Mouse (Mus musculus) MEL (cell line): Measurements from ENCODE around the gene 6820408C15Rik. TPM values are rescaled to one million over a fixed set of nuclear protein-coding genes. Genes with fewer than 3 reads are reported as not detected.

ENCODE experiments used
- DNase-seq: peaks from one replicate; pipeline ENCODE4 v3.0.0; 2011; ENCODE audit warnings: low read depth, low spot score
- H3K27ac ChIP-seq: 2 replicates; pipeline ENCODE4 v1.5.1; 2012; ENCODE audit warnings: low read depth, mild to moderate bottlenecking, control low read depth, low read length, moderate library complexity; ENCODE audit not compliant: control insufficient read depth
- H3K27me3 ChIP-seq, 2 experiments: fragments of 150-350 bp in 1 of 2; sonication (generic) in 1 of 2; 2 replicates each; pipeline ENCODE4 v1.6.1; 2012; ENCODE audit warnings: low read length in 2 of 2, mild to moderate bottlenecking in 2 of 2, improper control_type of control experiment in 1 of 2, moderate library complexity in 1 of 2; ENCODE audit not compliant: insufficient read depth in 2 of 2, control insufficient read depth in 1 of 2
- H3K36me3 ChIP-seq, 2 experiments: 2 replicates each; pipeline ENCODE4 v1.6.1; 2012 to 2014; ENCODE audit warnings: low read length in 2 of 2, improper control_type of control experiment in 1 of 2, inconsistent platforms in 1 of 2, mild to moderate bottlenecking in 1 of 2; ENCODE audit not compliant: insufficient read depth in 2 of 2, control insufficient read depth in 1 of 2
- H3K4me1 ChIP-seq, 2 experiments: fragments of 150-350 bp in 1 of 2; sonication (generic) in 1 of 2; 2 replicates each; pipeline ENCODE4 v1.6.1; 2012; ENCODE audit warnings: low read length in 2 of 2, improper control_type of control experiment in 1 of 2, mild to moderate bottlenecking in 1 of 2; ENCODE audit not compliant: insufficient read depth in 2 of 2, control insufficient read depth in 1 of 2
- H3K4me3 ChIP-seq, 2 experiments: fragments of 150-350 bp in 1 of 2; sonication (generic) in 1 of 2; 2 replicates each; pipeline ENCODE4 v1.5.1; 2012; ENCODE audit warnings: low read depth in 2 of 2, low read length in 2 of 2, mild to moderate bottlenecking in 2 of 2, moderate library complexity in 2 of 2, control low read depth in 1 of 2, improper control_type of control experiment in 1 of 2; ENCODE audit not compliant: control insufficient read depth in 1 of 2, insufficient read depth in 1 of 2
- H3K79me2 ChIP-seq: 2 replicates; pipeline ENCODE4 v1.6.1; 2012; ENCODE audit warnings: mild to moderate bottlenecking, low read length, moderate library complexity; ENCODE audit not compliant: control insufficient read depth, poor library complexity, insufficient read depth
- H3K9ac ChIP-seq: 2 replicates; pipeline ENCODE4 v1.6.1; 2012; ENCODE audit warnings: low read depth, mild to moderate bottlenecking, control low read depth, low read length, moderate library complexity; ENCODE audit not compliant: control insufficient read depth, poor library complexity, severe bottlenecking
- H3K9me3 ChIP-seq: fragments of 150-350 bp; sonication (generic); replicated peaks from 2 replicates; pipeline ENCODE4 v1.6.1; 2012; ENCODE audit warnings: mild to moderate bottlenecking, low read length, improper control_type of control experiment, moderate library complexity; ENCODE audit not compliant: insufficient read depth
- BHLHE40 ChIP-seq: IDR thresholded peaks from 2 replicates; pipeline ENCODE4 v1.6.1; 2012; ENCODE audit warnings: low read depth, mild to moderate bottlenecking, inconsistent platforms, low read length, improper control_type of control experiment, borderline replicate concordance
- CHD2 ChIP-seq: IDR thresholded peaks from 2 replicates; pipeline ENCODE4 v1.6.1; 2011; ENCODE audit warnings: low read length, improper control_type of control experiment
- E2F4 ChIP-seq: IDR thresholded peaks from 2 replicates; pipeline ENCODE4 v1.6.1; 2011; ENCODE audit warnings: low read depth, low read length, improper control_type of control experiment, borderline replicate concordance
- ELF1 ChIP-seq: IDR thresholded peaks from 2 replicates; pipeline ENCODE4 v1.6.1; 2014; ENCODE audit warnings: low read depth, mild to moderate bottlenecking, inconsistent platforms, low read length, improper control_type of control experiment, moderate library complexity
- ETS1 ChIP-seq: IDR thresholded peaks from 2 replicates; pipeline ENCODE4 v1.6.1; 2012; ENCODE audit warnings: low read depth, mild to moderate bottlenecking, inconsistent platforms, low read length, improper control_type of control experiment, moderate library complexity
- GABPA ChIP-seq: IDR thresholded peaks from 2 replicates; pipeline ENCODE4 v1.6.1; 2012; ENCODE audit warnings: low read depth, mild to moderate bottlenecking, inconsistent platforms, low read length, improper control_type of control experiment, moderate library complexity
- GATA1 ChIP-seq: IDR thresholded peaks from 2 replicates; pipeline ENCODE4 v1.6.1; 2011; ENCODE audit warnings: low read depth, low read length, improper control_type of control experiment
- HCFC1 ChIP-seq: IDR thresholded peaks from 2 replicates; pipeline ENCODE4 v1.6.1; 2012; ENCODE audit warnings: low read depth, mild to moderate bottlenecking, inconsistent platforms, low read length, improper control_type of control experiment, moderate library complexity
- JUND ChIP-seq: IDR thresholded peaks from 2 replicates; pipeline ENCODE4 v1.6.1; 2011; ENCODE audit warnings: low read depth, mild to moderate bottlenecking, improper control_type of control experiment, low read length
- MAFK ChIP-seq: IDR thresholded peaks from 2 replicates; pipeline ENCODE4 v1.6.1; 2011; ENCODE audit warnings: low read depth, mild to moderate bottlenecking, low read length, improper control_type of control experiment, borderline replicate concordance
- MAZ ChIP-seq: IDR thresholded peaks from 2 replicates; pipeline ENCODE4 v1.6.1; 2012; ENCODE audit warnings: low read depth, mild to moderate bottlenecking, inconsistent platforms, low read length, improper control_type of control experiment
- MEF2A ChIP-seq: IDR thresholded peaks from 2 replicates; pipeline ENCODE4 v1.6.1; 2014; ENCODE audit warnings: low read depth, mild to moderate bottlenecking, inconsistent platforms, low read length, improper control_type of control experiment; ENCODE audit not compliant: poor library complexity, insufficient replicate concordance, severe bottlenecking; ENCODE audit errors: extremely low read depth
- MXI1 ChIP-seq: IDR thresholded peaks from 2 replicates; pipeline ENCODE4 v1.6.1; 2011; ENCODE audit warnings: mild to moderate bottlenecking, low read depth, low read length, improper control_type of control experiment
- MYB ChIP-seq: IDR thresholded peaks from 2 replicates; pipeline ENCODE4 v1.6.1; 2011; ENCODE audit warnings: mild to moderate bottlenecking, low read depth, low read length, improper control_type of control experiment
- MYC ChIP-seq: IDR thresholded peaks from 2 replicates; pipeline ENCODE4 v1.6.1; 2011; ENCODE audit warnings: low read depth, mild to moderate bottlenecking, low read length, improper control_type of control experiment, moderate library complexity
- NELFE ChIP-seq: IDR thresholded peaks from 2 replicates; pipeline ENCODE4 v1.6.1; 2011; ENCODE audit warnings: low read depth, low read length, improper control_type of control experiment
- POLR2AphosphoS2 ChIP-seq: IDR thresholded peaks from 2 replicates; pipeline ENCODE4 v1.6.1; 2011; ENCODE audit warnings: low read length, improper control_type of control experiment
- POLR2AphosphoS5 ChIP-seq: IDR thresholded peaks from 2 replicates; pipeline ENCODE4 v1.6.1; 2012; ENCODE audit warnings: low read depth, borderline replicate concordance, mild to moderate bottlenecking, inconsistent platforms, low read length, moderate library complexity, mixed read lengths
- RAD21 ChIP-seq: IDR thresholded peaks from 2 replicates; pipeline ENCODE4 v1.6.1; 2011; ENCODE audit warnings: mild to moderate bottlenecking, low read depth, low read length, improper control_type of control experiment
- SIN3A ChIP-seq: IDR thresholded peaks from 2 replicates; pipeline ENCODE4 v1.6.1; 2012; ENCODE audit warnings: low read length, improper control_type of control experiment, inconsistent platforms
- SMC3 ChIP-seq: IDR thresholded peaks from 2 replicates; pipeline ENCODE4 v1.6.1; 2011; ENCODE audit warnings: low read depth, low read length, improper control_type of control experiment
- TAL1 ChIP-seq: IDR thresholded peaks from 2 replicates; pipeline ENCODE4 v1.6.1; 2012; ENCODE audit warnings: mild to moderate bottlenecking, inconsistent platforms, low read length, moderate library complexity, mixed read lengths
- TBP ChIP-seq: IDR thresholded peaks from 2 replicates; pipeline ENCODE4 v1.8.0; 2011; ENCODE audit warnings: low read depth, low read length, improper control_type of control experiment
- TCF12 ChIP-seq: IDR thresholded peaks from 2 replicates; pipeline ENCODE4 v1.6.1; 2014; ENCODE audit warnings: low read depth, mild to moderate bottlenecking, inconsistent platforms, low read length, improper control_type of control experiment, moderate library complexity
- UBTF ChIP-seq: IDR thresholded peaks from 2 replicates; pipeline ENCODE4 v1.6.1; 2012; ENCODE audit warnings: low read depth, mild to moderate bottlenecking, inconsistent platforms, low read length, improper control_type of control experiment, moderate library complexity, borderline replicate concordance; ENCODE audit not compliant: insufficient read depth
- USF1 ChIP-seq: IDR thresholded peaks from 2 replicates; pipeline ENCODE4 v1.6.1; 2014; ENCODE audit warnings: low read depth, mild to moderate bottlenecking, inconsistent platforms, low read length, improper control_type of control experiment, moderate library complexity
- ZC3H11A ChIP-seq: IDR thresholded peaks from 2 replicates; pipeline ENCODE4 v1.6.1; 2012; ENCODE audit warnings: low read depth, mild to moderate bottlenecking, inconsistent platforms, low read length, improper control_type of control experiment
- ZKSCAN1 ChIP-seq: IDR thresholded peaks from 2 replicates; pipeline ENCODE4 v1.6.1; 2012; ENCODE audit warnings: low read depth, mild to moderate bottlenecking, inconsistent platforms, low read length, improper control_type of control experiment, moderate library complexity
- ZMIZ1 ChIP-seq: IDR thresholded peaks from 2 replicates; pipeline ENCODE4 v1.6.1; 2012; ENCODE audit warnings: low read depth, mild to moderate bottlenecking, inconsistent platforms, low read length, improper control_type of control experiment, moderate library complexity
- ZNF384 ChIP-seq: IDR thresholded peaks from 2 replicates; pipeline ENCODE4 v1.6.1; 2012; ENCODE audit warnings: low read depth, mild to moderate bottlenecking, inconsistent platforms, low read length, improper control_type of control experiment
- polyA plus RNA-seq, 2 experiments: library from polyadenylated mRNA; stranded (reverse) in 1 of 2; unstranded in 1 of 2; fragments of >175 nt in 1 of 2; fragments of >200 nt in 1 of 2; gene quantifications; 2 replicates each; pipeline versions ENCODE4 v1.2.1 to v1.2.4; 2012; ENCODE audit warnings: low replicate concordance in 2 of 2, low read depth in 1 of 2; ENCODE audit not compliant: insufficient read length in 2 of 2, insufficient read depth in 1 of 2, missing spikeins in 1 of 2
- total RNA-seq: library from RNA; depleted of rRNA; stranded (reverse); fragments of 300-350 nt; gene quantifications from 2 replicates; pipeline ENCODE4 v1.2.3, GENCODE M21; 2012

The 6820408C15Rik gene
- total and polyA plus RNA-seq, 3 experiments = 0.08 to 0.31 TPM; not detected in 1

DNA sequence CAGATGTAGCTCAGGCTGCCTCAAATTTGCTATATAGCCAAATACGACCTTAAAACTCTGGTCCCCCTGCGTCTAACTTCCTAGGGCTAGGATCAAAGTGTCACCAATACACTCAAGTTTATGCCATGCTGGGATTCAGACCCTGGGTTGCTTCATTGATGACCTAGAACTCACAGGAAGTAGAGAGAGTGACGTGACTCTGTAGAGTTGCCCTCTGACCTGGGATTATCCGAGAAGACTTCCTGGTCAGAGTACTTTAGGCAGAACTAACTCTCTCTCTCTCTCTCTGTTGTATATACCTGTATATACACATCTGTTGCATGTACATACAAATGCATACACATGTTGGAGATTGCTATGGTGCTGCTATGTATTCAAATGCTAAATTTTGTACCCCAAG, 42.7 kb upstream of the 6820408C15Rik start:
- Histone ChIP-seq H3K36me3 (peaks cover 0 to 11% of the 10 kb centered on the region in 2 experiments; a peak in 2 of 4 replicates), H3K9me3 (no peaks in the 10 kb centered on the region), H3K79me2 (no peaks in the 10 kb centered on the region), H3K27ac (peak overlapping the region; percentile 77), H3K9ac (peak overlapping the region; percentile 68), H3K27me3 (no peaks in the 10 kb centered on the region), H3K4me1 (peaks cover 9 to 15% of the 10 kb centered on the region in 2 experiments), H3K4me3 (peak overlapping the region; percentile 29 to 58)
- TF ChIP-seq SIN3A = no peak
- TF ChIP-seq NELFE = peak; percentile 35; the same call in 1 of the 2 replicates
- TF ChIP-seq ZNF384 = no peak
- 0 out of 2 replicates have a peak, but pooled peaks have one; percentile 29 for TF ChIP-seq ELF1
- TF ChIP-seq HCFC1 = peak; percentile 52; the same call in 1 of the 2 replicates
- TF ChIP-seq JUND = no peak
- no peak; the same call in 1 of the 2 replicates for TF ChIP-seq MXI1
- no peak for TF ChIP-seq BHLHE40
- TF ChIP-seq GABPA = no peak
- TF ChIP-seq POLR2AphosphoS5 = no peak
- TF ChIP-seq GATA1 = no peak
- DNase-seq = peak; percentile 60

DNA sequence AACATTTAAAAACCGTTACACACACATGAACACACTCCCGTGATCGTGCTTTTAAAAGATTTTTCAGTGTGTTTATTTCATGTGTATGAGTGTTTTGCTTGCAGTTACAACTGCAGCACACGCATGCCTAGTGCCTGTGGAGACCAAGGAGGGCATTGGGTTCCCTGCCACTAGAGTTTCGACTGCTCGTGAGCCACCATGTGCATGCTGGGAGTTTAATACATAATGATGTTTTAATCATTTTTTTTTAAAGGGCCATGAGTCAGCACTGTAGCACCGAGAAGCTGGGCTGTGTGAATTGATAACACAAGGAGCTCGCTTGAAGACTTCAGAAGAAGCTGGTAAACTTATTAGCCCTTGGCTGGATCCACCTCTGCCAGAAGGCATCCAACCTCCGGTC, 41.8 kb upstream of the 6820408C15Rik start:
- H3K36me3 ChIP-seq = peaks cover 0 to 11% of the 10 kb centered on the region in 2 experiments; a peak in 2 of 4 replicates
- peak; percentile 85 for DNase-seq
- no peaks in the 10 kb centered on the region for H3K79me2 ChIP-seq
- H3K4me1 ChIP-seq = peaks cover 9 to 15% of the 10 kb centered on the region in 2 experiments
- H3K27ac ChIP-seq = peak overlapping the region; percentile 77
- H3K9me3 ChIP-seq = no peaks in the 10 kb centered on the region
- H3K4me3 ChIP-seq = peak overlapping the region; percentile 35 to 52
- H3K27me3 ChIP-seq = no peaks in the 10 kb centered on the region
- H3K9ac ChIP-seq = peak overlapping the region; percentile 68
- TF ChIP-seq ETS1 (peak; percentile 92), HCFC1 (0 out of 2 replicates have a peak, but pooled peaks have one; percentile 18), CHD2 (no peak), SMC3 (no peak), GATA1 (peak; percentile 74), POLR2AphosphoS2 (no peak), MEF2A (no peak), ZNF384 (peak; percentile 96), USF1 (no peak), MAZ (no peak), JUND (no peak), MAFK (0 out of 2 replicates have a peak, but pooled peaks have one; percentile 57), POLR2AphosphoS5 (no peak), NELFE (no peak), TAL1 (peak; percentile 39; the same call in 1 of the 2 replicates), SIN3A (peak; percentile 70; the same call in 1 of the 2 replicates), MXI1 (peak; percentile 71), MYB (no peak), RAD21 (no peak), TBP (peak; percentile 69), ZC3H11A (no peak), TCF12 (peak; percentile 53; the same call in 1 of the 2 replicates), E2F4 (no peak), ZKSCAN1 (no peak; the same call in 1 of the 2 replicates), MYC (peak; percentile 83), ZMIZ1 (no peak), UBTF (no peak)
